In the genomic region with DNA sequence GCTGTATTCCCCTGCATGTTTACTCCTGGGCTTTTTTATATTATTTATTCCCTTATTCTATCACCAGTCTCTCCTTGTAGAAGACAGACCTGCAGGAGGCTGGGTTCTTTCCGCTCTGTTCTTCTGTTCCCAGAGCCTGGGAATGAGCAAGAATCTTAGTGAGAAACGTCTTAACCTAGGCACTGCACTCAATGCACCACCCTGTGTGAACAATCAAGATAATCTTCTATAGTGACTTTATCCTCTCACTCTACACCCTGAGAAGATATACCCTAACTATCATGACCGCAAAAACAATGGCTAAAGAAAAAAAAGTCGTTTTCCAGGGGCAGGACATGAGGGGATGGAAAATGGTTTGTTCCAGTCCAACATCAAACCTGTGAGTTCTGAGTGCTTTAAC, we compare ENCODE assay signal across 25 mouse cellular contexts. TPM values are rescaled to one million over a fixed set of nuclear protein-coding genes. Genes with fewer than 3 reads are reported as not detected.
DNase-seq lines count a peak whose midpoint lies in the region; ATAC-seq and TF ChIP-seq lines count a peak whose summit lies in the region.
"Had no signal": no experiment of that assay in that cellular context is flagged by ENCODE, and none has a peak within 500 bp of the region (broad histone marks: within the 10 kb centered on the region; RNA-seq: fewer than 3 reads in every experiment).

No protein-coding gene starts in this region.

- DNase-seq in gastrocnemius, adult 2 months, result no peak
- no peak for DNase-seq in gastrocnemius, postnatal 14 days
- DNase-seq in liver, embryonic 11.5 days (ENCODE audit: low spot score), result no peak
- no peak for DNase-seq in liver, postnatal 0 days
- DNase-seq in liver, embryonic 13.5 days, result no peak
- no peak for DNase-seq in adrenal gland, adult (ENCODE audit: inconsistent age in 2 of 2, low spot score in 1 of 2)
- DNase-seq: adrenal gland, adult 8-10 months; adrenal gland, postnatal 25 days; cerebellum, adult 18-20 months; cerebellum, adult 9-10 months; cerebellum, postnatal 14 days; gastrocnemius, postnatal 10 days; heart, adult 11 months had no signal

- H3K27ac ChIP-seq in gastrocnemius, adult 2 months, result peak overlapping the region; percentile 74
- H3K27ac ChIP-seq in liver, embryonic 11.5 days (ENCODE audit: low read depth, low read length), result no peak overlapping the region
- H3K27ac ChIP-seq in liver, postnatal 0 days (ENCODE audit: low read depth), result no peak overlapping the region
- H3K27ac ChIP-seq in liver, embryonic 13.5 days, result no peak overlapping the region
- H3K27ac ChIP-seq in liver, embryonic 16.5 days (ENCODE audit: low read length), result no peak overlapping the region
- H3K27ac ChIP-seq: embryonic facial prominence, embryonic 12.5 days; embryonic facial prominence, embryonic 15.5 days; forebrain, embryonic 12.5 days; forebrain, embryonic 15.5 days; hindbrain, embryonic 10.5 days; hindbrain, embryonic 13.5 days; intestine, embryonic 15.5 days had no signal

- TF ChIP-seq CTCF in gastrocnemius, adult 2 months (IDR thresholded peaks at IDR 0.05), result no peak
- no peak for TF ChIP-seq CTCF in liver, postnatal 0 days (IDR thresholded peaks at IDR 0.05; ENCODE audit: low read depth)

- intact Hi-C loops in gastrocnemius, adult 2 months (cut with DNase I), result no loop called here
- intact Hi-C loops in gastrocnemius, postnatal 14 days (cut with DNase I; ENCODE audit: low total_unique reads), result no loop called here

- TF ChIP-seq EP300 in liver, postnatal 0 days (IDR thresholded peaks at IDR 0.05; ENCODE audit: low read depth), result no peak

- peak; percentile 59; the same call in 1 of the 2 replicates for ATAC-seq in liver, embryonic 11.5 days (replicated peaks; ENCODE audit: low FRiP score)
- no peak for ATAC-seq in liver, postnatal 0 days
- ATAC-seq in liver, embryonic 13.5 days (ENCODE audit: low read depth), result peak; percentile 64; the same call in 1 of the 2 replicates
- ATAC-seq in liver, embryonic 16.5 days (ENCODE audit: low read depth), result 0 out of 2 replicates have a peak, but pooled peaks have one; percentile 55
- no peak for ATAC-seq in megakaryocyte progenitor cell, adult 5-6 weeks (replicated peaks; ENCODE audit: poor library complexity)
- ATAC-seq: forebrain, embryonic 15.5 days; hindbrain, embryonic 16.5 days; intestine, embryonic 15.5 days had no signal

- no peak overlapping the region for H3K9ac ChIP-seq in liver, embryonic 11.5 days (ENCODE audit: low read depth, low read length)
- H3K9ac ChIP-seq in liver, postnatal 0 days (replicated peaks), result no peak overlapping the region
- H3K9ac ChIP-seq in liver, embryonic 13.5 days, result no peak overlapping the region
- no peak overlapping the region for H3K9ac ChIP-seq in liver, embryonic 16.5 days (ENCODE audit: low read depth, low read length)
- H3K9ac ChIP-seq: embryonic facial prominence, embryonic 12.5 days; embryonic facial prominence, embryonic 15.5 days; forebrain, embryonic 12.5 days; forebrain, embryonic 15.5 days; hindbrain, embryonic 13.5 days; intestine, embryonic 15.5 days had no signal

- 57% methylated on average over 4 of the region's 4 CpGs for WGBS in liver, embryonic 11.5 days
- 52% methylated on average over 4 of the region's 4 CpGs for WGBS in liver, postnatal 0 days (ENCODE audit: insufficient replicate concordance)
- 33% methylated on average over 4 of the region's 4 CpGs for WGBS in liver, embryonic 13.5 days (ENCODE audit: insufficient replicate concordance)
- 27% methylated on average over 4 of the region's 4 CpGs for WGBS in liver, embryonic 16.5 days (ENCODE audit: insufficient replicate concordance)

- no peaks in the 10 kb centered on the region for H3K27me3 ChIP-seq in liver, embryonic 11.5 days (replicated peaks; ENCODE audit: control insufficient read depth, insufficient read depth, low read length)
- H3K27me3 ChIP-seq in liver, postnatal 0 days (ENCODE audit: insufficient read depth, low read length), result no peaks in the 10 kb centered on the region
- H3K27me3 ChIP-seq in liver, embryonic 13.5 days, result no peaks in the 10 kb centered on the region
- H3K27me3 ChIP-seq in liver, embryonic 16.5 days (ENCODE audit: control insufficient read depth, insufficient read depth, low read depth, low read length), result no peaks in the 10 kb centered on the region
- H3K27me3 ChIP-seq: embryonic facial prominence, embryonic 12.5 days; embryonic facial prominence, embryonic 15.5 days; forebrain, embryonic 12.5 days; forebrain, embryonic 15.5 days; hindbrain, embryonic 13.5 days; intestine, embryonic 15.5 days had no signal

- peak overlapping the region; percentile 52 for H3K4me2 ChIP-seq in liver, embryonic 11.5 days
- H3K4me2 ChIP-seq in liver, postnatal 0 days (ENCODE audit: low read depth, low read length), result no peak overlapping the region
- H3K4me2 ChIP-seq in liver, embryonic 13.5 days, result peak overlapping the region; percentile 52
- H3K4me2 ChIP-seq in liver, embryonic 16.5 days (ENCODE audit: low read depth, low read length), result peak overlapping the region; percentile 24; the same call in 1 of the 2 replicates
- H3K4me2 ChIP-seq: embryonic facial prominence, embryonic 12.5 days; embryonic facial prominence, embryonic 15.5 days; forebrain, embryonic 12.5 days; forebrain, embryonic 15.5 days; heart, embryonic 11.5 days; hindbrain, embryonic 13.5 days; intestine, embryonic 15.5 days had no signal

- H3K36me3 ChIP-seq in liver, embryonic 11.5 days (ENCODE audit: control insufficient read depth, insufficient read depth, low read length), result no peaks in the 10 kb centered on the region
- no peaks in the 10 kb centered on the region for H3K36me3 ChIP-seq in liver, postnatal 0 days (replicated peaks; ENCODE audit: insufficient read depth, low read length)
- H3K36me3 ChIP-seq in liver, embryonic 13.5 days, result no peaks in the 10 kb centered on the region
- H3K36me3 ChIP-seq in liver, embryonic 16.5 days (ENCODE audit: control insufficient read depth, insufficient read depth), result no peaks in the 10 kb centered on the region
- H3K36me3 ChIP-seq: forebrain, embryonic 12.5 days; forebrain, embryonic 15.5 days; hindbrain, embryonic 10.5 days; hindbrain, embryonic 13.5 days; intestine, embryonic 15.5 days had no signal

- H3K4me1 ChIP-seq in liver, embryonic 11.5 days (replicated peaks; ENCODE audit: control insufficient read depth, insufficient read depth, low read length), result peaks cover 7% of the 10 kb centered on the region
- peaks cover 7% of the 10 kb centered on the region; the same call in 1 of the 2 replicates for H3K4me1 ChIP-seq in liver, postnatal 0 days (ENCODE audit: insufficient read depth)
- H3K4me1 ChIP-seq in liver, embryonic 13.5 days (replicated peaks), result peaks cover 30% of the 10 kb centered on the region
- peaks cover 13% of the 10 kb centered on the region for H3K4me1 ChIP-seq in liver, embryonic 16.5 days (ENCODE audit: control insufficient read depth, low read depth, low read length)
- H3K4me1 ChIP-seq: embryonic facial prominence, embryonic 12.5 days; embryonic facial prominence, embryonic 15.5 days; forebrain, embryonic 12.5 days; forebrain, embryonic 15.5 days; hindbrain, embryonic 10.5 days; hindbrain, embryonic 13.5 days; intestine, embryonic 15.5 days had no signal

- H3K4me3 ChIP-seq in gastrocnemius, adult 2 months, result peak overlapping the region; percentile 3; the same call in 1 of the 2 replicates
- no peak overlapping the region for H3K4me3 ChIP-seq in liver, embryonic 11.5 days (ENCODE audit: low read depth, low read length)
- H3K4me3 ChIP-seq in liver, postnatal 0 days (ENCODE audit: low read depth, low read length), result no peak overlapping the region
- no peak overlapping the region for H3K4me3 ChIP-seq in liver, embryonic 13.5 days (replicated peaks)
- H3K4me3 ChIP-seq in liver, embryonic 16.5 days (ENCODE audit: low read depth, low read length), result no peak overlapping the region
- H3K4me3 ChIP-seq: embryonic facial prominence, embryonic 12.5 days; embryonic facial prominence, embryonic 15.5 days; forebrain, embryonic 12.5 days; forebrain, embryonic 15.5 days; hindbrain, embryonic 10.5 days; hindbrain, embryonic 13.5 days; intestine, embryonic 15.5 days had no signal

- H3K9me3 ChIP-seq in liver, embryonic 11.5 days (ENCODE audit: control insufficient read depth, low read length), result no peaks in the 10 kb centered on the region
- no peaks in the 10 kb centered on the region for H3K9me3 ChIP-seq in liver, postnatal 0 days (ENCODE audit: low read length)
- H3K9me3 ChIP-seq in liver, embryonic 13.5 days (replicated peaks), result no peaks in the 10 kb centered on the region
- H3K9me3 ChIP-seq in liver, embryonic 16.5 days (replicated peaks; ENCODE audit: control insufficient read depth, low read length), result no peaks in the 10 kb centered on the region
- H3K9me3 ChIP-seq: embryonic facial prominence, embryonic 12.5 days; embryonic facial prominence, embryonic 15.5 days; forebrain, embryonic 12.5 days; forebrain, embryonic 15.5 days; hindbrain, embryonic 10.5 days; intestine, embryonic 15.5 days had no signal

RNA-seq across cellular contexts. Expression of a gene that starts 13.1 kb away (rescaled TPM):
- 10 to 100 TPM; 13.7 to 19.7 TPM for total RNA-seq in gastrocnemius, adult 2 months (2021)
- total RNA-seq in gastrocnemius, postnatal 14 days (2021), result 10 to 100 TPM; 29.8 to 32.6 TPM
- 16.0 and 16.1 TPM in 2 replicates for polyA plus RNA-seq in liver, embryonic 11.5 days (2014; fragmentation: Nextera tagmentation; extraction: Ambion mirVana)
- polyA plus RNA-seq in liver, postnatal 0 days (2015; fragmentation: Nextera tagmentation; extraction: Ambion mirVana), result 6.8 and 7.2 TPM in 2 replicates
- 7.6 and 7.8 TPM in 2 replicates for polyA plus RNA-seq in liver, embryonic 13.5 days (2015; fragmentation: Nextera tagmentation; extraction: Ambion mirVana)
- polyA plus RNA-seq in liver, embryonic 16.5 days (2015; fragmentation: Nextera tagmentation; extraction: Ambion mirVana), result 6.6 and 6.9 TPM in 2 replicates
- 2.2 and 2.6 TPM in 2 replicates for total RNA-seq in megakaryocyte progenitor cell, adult 5-6 weeks (2015)
- total RNA-seq in megakaryocyte progenitor cell, adult 5-6 weeks (2017), result 1.6 and 2.0 TPM in 2 replicates
- total RNA-seq: common myeloid progenitor, adult 5-6 weeks had no signal

Comparison
In these comparisons a context has a peak if more than half of its experiments do, and no peak if none do; other contexts are left out.
1. ATAC-seq: peak in liver, embryonic 11.5 days (single experiment), liver, embryonic 13.5 days (single experiment) and liver, embryonic 16.5 days (single experiment); none in liver, postnatal 0 days (single experiment) and megakaryocyte progenitor cell, adult 5-6 weeks (single experiment).